Mouse (Mus musculus) liver, embryonic 14.5 days (tissue): ENCODE data around the gene Cnbd2. TPM values are rescaled to one million over a fixed set of nuclear protein-coding genes. Genes with fewer than 3 reads are reported as not detected.

Experiments
- ATAC-seq: fragments of 200-750 bp; cut with Nextera tagmentation; 2 replicates; pipeline ENCODE4 v1.8.0; 2017; ENCODE audit warnings: moderate number of reproducible peaks, mild to moderate bottlenecking, moderate library complexity; ENCODE audit not compliant: insufficient read depth
- DNase-seq, 3 experiments: peaks; one replicate each; pipeline ENCODE4 v3.0.0-alpha.2; 2012 to 2013; ENCODE audit warnings: low read depth in 3 of 3, low spot score in 3 of 3
- H3K27ac ChIP-seq: fragments of 300-500 bp; sonication (generic); 2 replicates; pipeline ENCODE4 v1.5.1; 2014; ENCODE audit warnings: moderate library complexity, mild to moderate bottlenecking, control low read depth, inconsistent platforms
- H3K27me3 ChIP-seq: fragments of 300-500 bp; sonication (generic); 2 replicates; pipeline ENCODE4 v1.6.1; 2014; ENCODE audit warnings: mild to moderate bottlenecking, low read length, moderate library complexity; ENCODE audit not compliant: control insufficient read depth, insufficient read depth
- H3K36me3 ChIP-seq: fragments of 300-500 bp; sonication (generic); replicated peaks from 2 replicates; pipeline ENCODE4 v1.6.1; 2014; ENCODE audit warnings: low read depth; ENCODE audit not compliant: control insufficient read depth, insufficient read depth
- H3K4me1 ChIP-seq, 2 experiments: fragments of 200-500 bp in 1 of 2; fragments of 300-500 bp in 1 of 2; sonication (generic) in 1 of 2; replicated peaks; 2 replicates each; pipeline ENCODE4 v1.6.1; 2012 to 2014; ENCODE audit warnings: antibody characterized with exemption in 1 of 2, inconsistent platforms in 1 of 2, low read length in 1 of 2; ENCODE audit not compliant: control insufficient read depth in 2 of 2, insufficient read depth in 2 of 2
- H3K4me2 ChIP-seq: fragments of 300-500 bp; sonication (generic); 2 replicates; pipeline ENCODE4 v1.6.1; 2014; ENCODE audit warnings: low read depth, mild to moderate bottlenecking, control low read depth, moderate library complexity
- H3K4me3 ChIP-seq, 2 experiments: fragments of 200-500 bp in 1 of 2; fragments of 300-500 bp in 1 of 2; sonication (generic) in 1 of 2; 2 replicates each; pipeline ENCODE4 v1.5.1; 2012 to 2014; ENCODE audit warnings: low read depth in 2 of 2, low read length in 2 of 2, mild to moderate bottlenecking in 2 of 2, control low read depth in 1 of 2, inconsistent platforms in 1 of 2, moderate library complexity in 1 of 2; ENCODE audit not compliant: insufficient read depth in 1 of 2
- H3K9ac ChIP-seq: fragments of 300-500 bp; sonication (generic); replicated peaks from 2 replicates; pipeline ENCODE4 v1.6.1; 2014; ENCODE audit warnings: mild to moderate bottlenecking, control low read depth, moderate library complexity
- H3K9me3 ChIP-seq: fragments of 300-500 bp; sonication (generic); 2 replicates; pipeline ENCODE4 v1.6.1; 2016; ENCODE audit warnings: low read length, mixed read lengths; ENCODE audit not compliant: control insufficient read depth
- CTCF ChIP-seq: IDR thresholded peaks from 2 replicates; pipeline ENCODE4 v1.5.1; 2016; ENCODE audit warnings: antibody characterized with exemption, low read depth, control low read depth
- EP300 ChIP-seq: IDR thresholded peaks from 2 replicates; pipeline ENCODE4 v1.6.1; 2016; ENCODE audit warnings: antibody characterized with exemption, low read depth
- WGBS: fragments of 180-500 bp; shearing (Covaris S2); extraction: QIAGEN DNeasy Blood & Tissue Kit; methylation state at CpG from one replicate; pipeline ENCODE4 v1.1.7; 2014; ENCODE audit not compliant: insufficient replicate concordance; 5-methylcytosine and 5-hydroxymethylcytosine counted together
- polyA plus RNA-seq, 2 experiments: library from polyadenylated mRNA; depleted of rRNA in 1 of 2; stranded (reverse) in 1 of 2; unstranded in 1 of 2; fragments of >200 nt; fragmentation: Nextera tagmentation in 1 of 2; extraction: Ambion mirVana in 1 of 2; gene quantifications; 2 replicates each; pipeline versions ENCODE4 v1.2.1 to v1.2.3; 2012 to 2014

The Cnbd2 gene
- polyA plus RNA-seq, 2 experiments, result 0.51 to 1.9 TPM

- H3K9ac ChIP-seq, result peak overlapping the region; percentile 88
- no peaks in the 10 kb centered on the region for H3K9me3 ChIP-seq
- peak overlapping the region; percentile 66 for H3K4me2 ChIP-seq
- peak overlapping the region; percentile 84 to 85 for H3K4me3 ChIP-seq
- no peaks in the 10 kb centered on the region for H3K36me3 ChIP-seq
- H3K4me1 ChIP-seq, result peaks cover 5 to 7% of the 10 kb centered on the region in 2 experiments
- ATAC-seq (no peak), DNase-seq (no peak)
- no peak overlapping the region for H3K27ac ChIP-seq
- H3K27me3 ChIP-seq, result no peaks in the 10 kb centered on the region
- WGBS, result 48% methylated on average over 3 of the region's 3 CpGs
- TF ChIP-seq EP300 (no peak), CTCF (0 out of 2 replicates have a peak, but pooled peaks have one; percentile 31)
These were observed 1.1 kb downstream of the Cnbd2 start for GRCm38 (mm10) chr2:156313153-156313552.

DNA sequence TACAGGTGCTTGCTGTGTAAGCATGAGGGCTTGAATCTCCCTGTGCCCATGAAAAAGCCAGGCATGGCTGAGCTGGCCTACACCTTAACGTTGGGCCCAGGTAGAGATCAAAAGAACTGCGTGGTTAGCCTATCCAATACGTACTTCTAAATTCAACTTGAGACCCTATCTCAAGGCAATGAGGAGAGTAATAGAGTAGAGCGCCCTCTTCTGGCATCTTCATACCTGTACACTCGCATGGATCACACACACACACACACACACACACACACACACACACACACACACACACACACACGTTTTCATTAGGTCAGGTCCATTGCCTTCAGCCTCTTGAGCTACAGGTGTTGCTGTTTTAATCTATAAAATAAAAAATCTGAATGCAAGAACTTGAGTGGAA, 2.7 kb downstream of the Cnbd2 start:
- no peak overlapping the region for H3K4me3 ChIP-seq
- no peaks in the 10 kb centered on the region for H3K27me3 ChIP-seq
- H3K4me2 ChIP-seq, result no peak overlapping the region
- peaks cover 5 to 7% of the 10 kb centered on the region in 2 experiments for H3K4me1 ChIP-seq
- H3K9ac ChIP-seq, result no peak overlapping the region
- no peak for DNase-seq
- WGBS, result 75% methylated on average over 6 of the region's 6 CpGs
- H3K9me3 ChIP-seq, result no peaks in the 10 kb centered on the region
- TF ChIP-seq EP300 (no peak), CTCF (peak; percentile 12; the same call in 1 of the 2 replicates)
- ATAC-seq, result no peak
- H3K36me3 ChIP-seq, result no peaks in the 10 kb centered on the region
- no peak overlapping the region for H3K27ac ChIP-seq

DNA sequence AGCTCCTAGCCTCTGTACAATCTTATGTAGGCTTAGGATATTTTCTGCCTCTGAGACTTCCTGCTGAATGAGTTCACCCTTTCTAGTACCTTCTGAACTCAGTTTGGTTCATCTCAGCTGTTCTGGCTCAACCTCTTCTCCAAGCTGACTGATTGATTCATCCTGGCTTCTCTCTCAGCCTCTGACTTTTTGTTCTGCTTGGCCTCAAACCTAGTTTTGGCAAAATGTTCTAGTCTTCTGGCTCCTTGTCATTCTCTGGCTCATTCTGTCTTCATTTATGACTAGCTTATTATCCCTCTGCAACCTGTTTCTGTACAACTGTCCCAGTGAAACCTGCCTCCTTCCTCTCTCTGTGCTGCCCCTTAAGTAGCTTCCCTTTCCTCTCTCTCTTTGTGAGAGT, 6.4 kb downstream of the Cnbd2 start:
- no peak overlapping the region for H3K4me3 ChIP-seq
- ATAC-seq, result no peak

GRCm38 (mm10) chr2:156321538-156321937, 9.4 kb downstream of the Cnbd2 start:
- WGBS, result 80% methylated on average over 6 of the region's 6 CpGs

More for the DNA sequence above, 6.4 kb downstream of the Cnbd2 start:
- Histone ChIP-seq H3K27me3 (no peaks in the 10 kb centered on the region), H3K27ac (no peak overlapping the region), H3K9ac (no peak overlapping the region), H3K4me2 (no peak overlapping the region), H3K36me3 (no peaks in the 10 kb centered on the region), H3K4me1 (no peaks in the 10 kb centered on the region; a peak in 1 of 4 replicates), H3K9me3 (no peaks in the 10 kb centered on the region)
- TF ChIP-seq CTCF (no peak), EP300 (no peak)
- no peak for DNase-seq

GRCm38 (mm10) chr2:156324116-156324588, 12.1 kb downstream of the Cnbd2 start:
- Histone ChIP-seq H3K4me1 (peaks cover 0 to 6% of the 10 kb centered on the region in 2 experiments; a peak in 2 of 4 replicates), H3K9ac (no peak overlapping the region), H3K27ac (no peak overlapping the region), H3K4me3 (no peak overlapping the region), H3K4me2 (peak overlapping the region; percentile 36), H3K9me3 (no peaks in the 10 kb centered on the region), H3K36me3 (no peaks in the 10 kb centered on the region), H3K27me3 (no peaks in the 10 kb centered on the region)
- TF ChIP-seq EP300 (no peak), CTCF (no peak)
- peak in 2 of 3 experiments; percentile 23 to 49 for DNase-seq
- ATAC-seq, result peak; percentile 57; the same call in 1 of the 2 replicates
- WGBS, result 8% methylated on average over 6 of the region's 6 CpGs

More at GRCm38 (mm10) chr2:156321538-156321937, 9.4 kb downstream of the Cnbd2 start:
- no peaks in the 10 kb centered on the region for H3K9me3 ChIP-seq
- DNase-seq, result no peak
- H3K36me3 ChIP-seq, result no peaks in the 10 kb centered on the region
- no peak overlapping the region for H3K27ac ChIP-seq
- H3K27me3 ChIP-seq, result no peaks in the 10 kb centered on the region
- H3K4me3 ChIP-seq, result no peak overlapping the region
- TF ChIP-seq CTCF (no peak), EP300 (no peak)
- H3K4me1 ChIP-seq, result peaks cover 0 to 6% of the 10 kb centered on the region in 2 experiments; a peak in 2 of 4 replicates
- H3K9ac ChIP-seq, result no peak overlapping the region
- no peak for ATAC-seq
- no peak overlapping the region for H3K4me2 ChIP-seq
